Mouse (Mus musculus) cerebellum, adult 2 months (tissue): ENCODE data around the gene Chd2.

Experiments used
- CTCF ChIP-seq: fragments of 200-500 bp; IDR thresholded peaks from 2 replicates; pipeline ENCODE4 v1.5.1; 2011; ENCODE audit warnings: low read depth, mild to moderate bottlenecking, control low read depth, low read length, moderate library complexity, borderline replicate concordance; ENCODE audit not compliant: insufficient read depth
- POLR2A ChIP-seq: fragments of 200-500 bp; IDR thresholded peaks from 2 replicates; pipeline ENCODE4 v1.6.1; 2011; ENCODE audit warnings: low read length, control low read depth, borderline replicate concordance; ENCODE audit not compliant: insufficient read depth

DNA sequence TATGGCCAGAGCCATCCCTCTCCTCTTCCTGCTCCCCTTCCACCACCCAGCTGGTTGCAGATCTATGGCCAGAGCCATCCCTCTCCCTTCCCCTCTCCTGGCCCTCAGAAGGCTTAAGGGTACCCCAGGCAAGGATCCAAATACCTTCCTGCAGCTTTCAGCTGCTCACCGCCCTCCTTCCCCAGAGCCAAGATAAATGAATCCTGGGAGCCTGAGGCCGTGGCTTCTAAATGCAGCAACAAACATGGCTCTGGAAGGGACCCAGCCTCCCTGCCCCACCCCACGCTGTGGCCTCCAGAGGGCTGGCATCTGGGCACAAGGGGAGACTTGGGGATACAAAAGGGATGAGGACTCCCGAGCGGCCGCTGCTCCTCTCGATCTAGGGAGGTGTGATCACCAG, 129.2 kb downstream of the Chd2 start:
- TF ChIP-seq POLR2A = no peak
- TF ChIP-seq CTCF = no peak
